Mouse (Mus musculus) small intestine, adult 2 months (tissue): ENCODE measurements around the gene Fggy.

Experiments used
- CTCF ChIP-seq: fragments of 200-500 bp; IDR thresholded peaks from 2 replicates; pipeline ENCODE4 v1.5.1; 2012; ENCODE audit warnings: low read depth, mild to moderate bottlenecking, control low read depth, inconsistent platforms, low read length, moderate library complexity, mixed read lengths; ENCODE audit not compliant: insufficient replicate concordance, insufficient read length; ENCODE audit errors: extremely low read depth
- POLR2A ChIP-seq: fragments of 200-500 bp; IDR thresholded peaks from 2 replicates; pipeline ENCODE4 v1.6.1; 2012; ENCODE audit warnings: low read depth, mild to moderate bottlenecking, control low read depth, inconsistent platforms, low read length, moderate library complexity

DNA sequence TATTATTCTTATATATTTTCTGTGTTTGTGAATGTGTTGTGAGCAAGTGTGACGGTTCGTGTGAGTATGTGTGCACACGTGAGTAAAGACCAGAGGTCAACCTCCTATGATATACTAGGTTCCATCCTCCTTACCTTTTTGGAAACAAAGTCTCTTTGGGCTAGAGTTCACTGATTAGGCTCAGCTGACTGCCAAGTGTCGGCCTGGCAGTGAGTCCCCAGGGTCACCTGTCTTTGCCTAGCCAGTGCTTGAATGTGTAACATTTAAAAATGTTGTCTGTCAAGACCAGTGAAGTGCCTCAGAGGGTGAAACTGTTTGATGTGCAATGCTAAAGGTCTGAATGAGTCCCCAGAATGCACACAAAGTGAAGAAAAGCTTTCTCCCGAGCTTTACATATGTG lies 130.0 kb downstream of the Fggy start:
- no peak for TF ChIP-seq CTCF
- TF ChIP-seq POLR2A = no peak
